Mouse (Mus musculus): ENCODE data around the gene Lamc3. TPM values are rescaled to one million over a fixed set of nuclear protein-coding genes. Genes with fewer than 3 reads are reported as not detected.
A peak's percentile ranks its signal among the peaks of the same experiment; 100 is the strongest.

The Lamc3 gene
- polyA plus RNA-seq, 1 experiment, result not detected

- TF ChIP-seq CTCF (IDR thresholded peaks at IDR 0.05; ENCODE audit: insufficient read depth, low read depth, low read length), result no peak
- TF ChIP-seq POLR2A (IDR thresholded peaks at IDR 0.05; ENCODE audit: insufficient read depth, low read depth, low read length), result no peak
- WGBS, result 63% methylated on average over 13 of the region's 13 CpGs
- peaks cover 6% of the 10 kb centered on the region; the same call in 1 of the 2 replicates for H3K4me1 ChIP-seq (ENCODE audit: control insufficient read depth, insufficient read depth, low read length)
- H3K4me3 ChIP-seq (ENCODE audit: insufficient read depth, low read depth, low read length), result no peak overlapping the region
- H3K27ac ChIP-seq (ENCODE audit: insufficient read depth, low read depth, low read length), result peak overlapping the region; percentile 2; the same call in 1 of the 2 replicates
Observed at GRCm38 (mm10) chr2:31996060-31996459, 109.0 kb downstream of the Lamc3 start.

Other genes starting within 250 kb of the Lamc3 start
- not detected in 2 replicates for gene Prdm12, start 247.3 kb upstream of the Lamc3 start, polyA plus RNA-seq (2012; ENCODE audit: insufficient read depth, insufficient read length, low replicate concordance, missing spikeins)
- gene Exosc2, start 216.6 kb upstream of the Lamc3 start, polyA plus RNA-seq (2012; ENCODE audit: insufficient read depth, insufficient read length, low replicate concordance, missing spikeins), result not detected in 2 replicates
- gene Abl1, start 198.9 kb upstream of the Lamc3 start, polyA plus RNA-seq (2012; ENCODE audit: insufficient read depth, insufficient read length, low replicate concordance, missing spikeins), result not detected in 2 replicates
- not detected in 2 replicates for gene Qrfp, start 76.7 kb upstream of the Lamc3 start, polyA plus RNA-seq (2012; ENCODE audit: insufficient read depth, insufficient read length, low replicate concordance, missing spikeins)
- gene Fibcd1, start 41.3 kb upstream of the Lamc3 start, polyA plus RNA-seq (2012; ENCODE audit: insufficient read depth, insufficient read length, low replicate concordance, missing spikeins), result not detected in 2 replicates
- not detected in 2 replicates for gene Aif1l, start 62.8 kb downstream of the Lamc3 start, polyA plus RNA-seq (2012; ENCODE audit: insufficient read depth, insufficient read length, low replicate concordance, missing spikeins)
- not detected in 2 replicates for gene Nup214, start 87.1 kb downstream of the Lamc3 start, polyA plus RNA-seq (2012; ENCODE audit: insufficient read depth, insufficient read length, low replicate concordance, missing spikeins)
- gene Fam78a, start 197.6 kb downstream of the Lamc3 start, polyA plus RNA-seq (2012; ENCODE audit: insufficient read depth, insufficient read length, low replicate concordance, missing spikeins), result not detected in 2 replicates
- not detected in 2 replicates for gene Plpp7, start 208.2 kb downstream of the Lamc3 start, polyA plus RNA-seq (2012; ENCODE audit: insufficient read depth, insufficient read length, low replicate concordance, missing spikeins)